Mouse (Mus musculus) liver, embryonic 13.5 days (tissue): ENCODE measurements around the gene Nolc1. TPM values are rescaled to one million over a fixed set of nuclear protein-coding genes. Genes with fewer than 3 reads are reported as not detected.

Experiments used
- ATAC-seq: fragments of 200-750 bp; cut with Nextera tagmentation; 2 replicates; pipeline ENCODE4 v1.8.0; 2017; ENCODE audit warnings: low read depth, mild to moderate bottlenecking, moderate number of reproducible peaks, moderate library complexity
- DNase-seq: peaks from one replicate; pipeline ENCODE4 v3.0.0; 2022
- H3K27ac ChIP-seq: fragments of 300-500 bp; sonication (generic); 2 replicates; pipeline ENCODE4 v1.5.1; 2015; ENCODE audit warnings: moderate library complexity, mild to moderate bottlenecking, inconsistent platforms
- H3K27me3 ChIP-seq: fragments of 300-500 bp; sonication (generic); 2 replicates; pipeline ENCODE4 v1.6.1; 2015; ENCODE audit warnings: mild to moderate bottlenecking, inconsistent platforms
- H3K36me3 ChIP-seq: fragments of 300-500 bp; sonication (generic); 2 replicates; pipeline ENCODE4 v1.6.1; 2015; ENCODE audit warnings: mild to moderate bottlenecking, inconsistent platforms
- H3K4me1 ChIP-seq: fragments of 300-500 bp; sonication (generic); replicated peaks from 2 replicates; pipeline ENCODE4 v1.6.1; 2015; ENCODE audit warnings: inconsistent platforms
- H3K4me2 ChIP-seq: fragments of 300-500 bp; sonication (generic); 2 replicates; pipeline ENCODE4 v1.6.1; 2015; ENCODE audit warnings: inconsistent platforms, mild to moderate bottlenecking, moderate library complexity
- H3K4me3 ChIP-seq: fragments of 300-500 bp; sonication (generic); replicated peaks from 2 replicates; pipeline ENCODE4 v1.5.1; 2015; ENCODE audit warnings: mild to moderate bottlenecking, inconsistent platforms
- H3K9ac ChIP-seq: fragments of 300-500 bp; sonication (generic); 2 replicates; pipeline ENCODE4 v1.6.1; 2015; ENCODE audit warnings: mild to moderate bottlenecking, inconsistent platforms
- H3K9me3 ChIP-seq: fragments of 300-500 bp; sonication (generic); replicated peaks from 2 replicates; pipeline ENCODE4 v1.6.1; 2016; ENCODE audit warnings: inconsistent platforms
- WGBS: fragments of 180-500 bp; shearing (Covaris S2); methylation state at CpG from one replicate; pipeline ENCODE4 v1.1.7; 2015; ENCODE audit not compliant: insufficient replicate concordance; 5-methylcytosine and 5-hydroxymethylcytosine counted together
- polyA plus RNA-seq: library from polyadenylated mRNA; unstranded; fragments of >200 nt; fragmentation: Nextera tagmentation; extraction: Ambion mirVana; gene quantifications from 2 replicates; pipeline ENCODE4 v1.2.1, GENCODE M21; 2015

The Nolc1 gene
- 105 and 118 TPM in 2 replicates for polyA plus RNA-seq

- Histone ChIP-seq H3K36me3 (peaks cover 67% of the 10 kb centered on the region), H3K9ac (peak within 1 kb of the TSS; percentile 82), H3K4me1 (peaks cover 58% of the 10 kb centered on the region), H3K27ac (peak within 1 kb of the TSS; percentile 89), H3K9me3 (no peaks in the 10 kb centered on the region), H3K4me3 (peak within 1 kb of the TSS; percentile 91), H3K4me2 (peak within 1 kb of the TSS; percentile 79), H3K27me3 (no peaks in the 10 kb centered on the region)
- peak; percentile 97 for DNase-seq
- ATAC-seq, result peak; percentile 94
- WGBS, result under 1% methylated on average over 66 of the region's 66 CpGs
These were observed at the start of gene Nolc1 for GRCm38 (mm10) chr19:46075616-46076607. Nolc1 (plus strand) TSS chr19:46075863.

GRCm38 (mm10) chr19:46026567-46026966, 49.1 kb upstream of the Nolc1 start:
- WGBS, result 64% methylated on average over 8 of the region's 8 CpGs
- Histone ChIP-seq H3K4me2 (no peak overlapping the region), H3K9ac (no peak overlapping the region), H3K4me1 (peaks cover 10% of the 10 kb centered on the region), H3K4me3 (no peak overlapping the region), H3K9me3 (no peaks in the 10 kb centered on the region), H3K36me3 (peaks cover 8% of the 10 kb centered on the region), H3K27ac (no peak overlapping the region), H3K27me3 (no peaks in the 10 kb centered on the region)
- DNase-seq (no peak), ATAC-seq (no peak)

GRCm38 (mm10) chr19:46028747-46029320, 46.8 kb upstream of the Nolc1 start:
- no peak overlapping the region for H3K27ac ChIP-seq
- no peaks in the 10 kb centered on the region for H3K27me3 ChIP-seq
- peaks cover 31% of the 10 kb centered on the region for H3K36me3 ChIP-seq
- WGBS, result 62% methylated on average over 11 of the region's 11 CpGs
- H3K4me3 ChIP-seq, result no peak overlapping the region
- H3K4me1 ChIP-seq, result peaks cover 31% of the 10 kb centered on the region
- no peak overlapping the region for H3K9ac ChIP-seq
- DNase-seq (no peak), ATAC-seq (no peak)
- H3K4me2 ChIP-seq, result no peak overlapping the region
- H3K9me3 ChIP-seq, result no peaks in the 10 kb centered on the region

GRCm38 (mm10) chr19:46029652-46030051, 46.0 kb upstream of the Nolc1 start:
- Histone ChIP-seq H3K4me1 (peaks cover 32% of the 10 kb centered on the region), H3K27ac (peak overlapping the region; percentile 63; the same call in 1 of the 2 replicates), H3K36me3 (peaks cover 39% of the 10 kb centered on the region), H3K4me2 (no peak overlapping the region), H3K27me3 (no peaks in the 10 kb centered on the region), H3K4me3 (no peak overlapping the region), H3K9me3 (no peaks in the 10 kb centered on the region), H3K9ac (no peak overlapping the region)
- WGBS, result 68% methylated on average over 1 of the region's 1 CpGs
- no peak; the same call in 1 of the 2 replicates for ATAC-seq
- DNase-seq, result no peak

GRCm38 (mm10) chr19:46030196-46030983, 45.3 kb upstream of the Nolc1 start:
- Histone ChIP-seq H3K4me3 (no peak overlapping the region), H3K27me3 (no peaks in the 10 kb centered on the region), H3K27ac (0 out of 2 replicates have a peak overlapping the region, but pooled peaks have one; percentile 25), H3K4me2 (no peak overlapping the region), H3K36me3 (peaks cover 46% of the 10 kb centered on the region), H3K9ac (no peak overlapping the region), H3K4me1 (peaks cover 36% of the 10 kb centered on the region), H3K9me3 (no peaks in the 10 kb centered on the region)
- no peak for DNase-seq
- 85% methylated on average over 10 of the region's 10 CpGs for WGBS
- ATAC-seq, result no peak

- Histone ChIP-seq H3K36me3 (peaks cover 60% of the 10 kb centered on the region), H3K9ac (no peak overlapping the region), H3K27me3 (no peaks in the 10 kb centered on the region), H3K4me3 (no peak overlapping the region), H3K4me1 (peaks cover 50% of the 10 kb centered on the region), H3K9me3 (no peaks in the 10 kb centered on the region), H3K4me2 (no peak overlapping the region), H3K27ac (peak overlapping the region; percentile 47)
- ATAC-seq (peak; percentile 37), DNase-seq (no peak)
- 69% methylated on average over 9 of the region's 9 CpGs for WGBS
These were observed 43.8 kb upstream of the Nolc1 start for GRCm38 (mm10) chr19:46031689-46032432.

- H3K4me1 ChIP-seq, result peaks cover 54% of the 10 kb centered on the region
These were observed 42.7 kb upstream of the Nolc1 start for GRCm38 (mm10) chr19:46032731-46033510.

GRCm38 (mm10) chr19:46033911-46034310, 41.8 kb upstream of the Nolc1 start:
- Histone ChIP-seq H3K4me2 (no peak overlapping the region), H3K4me1 (peaks cover 60% of the 10 kb centered on the region), H3K36me3 (peaks cover 60% of the 10 kb centered on the region)

More at GRCm38 (mm10) chr19:46032731-46033510, 42.7 kb upstream of the Nolc1 start:
- Histone ChIP-seq H3K36me3 (peaks cover 60% of the 10 kb centered on the region), H3K27ac (peak overlapping the region; percentile 47; the same call in 1 of the 2 replicates), H3K4me3 (no peak overlapping the region), H3K9ac (no peak overlapping the region), H3K27me3 (no peaks in the 10 kb centered on the region), H3K4me2 (no peak overlapping the region), H3K9me3 (no peaks in the 10 kb centered on the region)
- no peak for ATAC-seq
- 88% methylated on average over 26 of the region's 26 CpGs for WGBS
- no peak for DNase-seq

GRCm38 (mm10) chr19:46035971-46036370, 39.7 kb upstream of the Nolc1 start:
- H3K27me3 ChIP-seq, result no peaks in the 10 kb centered on the region
- H3K36me3 ChIP-seq, result peaks cover 52% of the 10 kb centered on the region
- H3K4me3 ChIP-seq, result peak overlapping the region; percentile 93
- ATAC-seq (no peak), DNase-seq (no peak)
- H3K27ac ChIP-seq, result peak overlapping the region; percentile 96
- WGBS, result 87% methylated on average over 13 of the region's 13 CpGs
- peak overlapping the region; percentile 90 for H3K4me2 ChIP-seq
- H3K4me1 ChIP-seq, result peaks cover 74% of the 10 kb centered on the region
- H3K9ac ChIP-seq, result peak overlapping the region; percentile 98
- no peaks in the 10 kb centered on the region for H3K9me3 ChIP-seq

More at GRCm38 (mm10) chr19:46033911-46034310, 41.8 kb upstream of the Nolc1 start:
- no peaks in the 10 kb centered on the region for H3K27me3 ChIP-seq
- no peak overlapping the region for H3K9ac ChIP-seq
- WGBS, result 93% methylated on average over 11 of the region's 11 CpGs
- ATAC-seq, result no peak
- DNase-seq, result no peak
- H3K4me3 ChIP-seq, result no peak overlapping the region
- H3K9me3 ChIP-seq, result no peaks in the 10 kb centered on the region
- H3K27ac ChIP-seq, result no peak overlapping the region; the same call in none of the 2 replicates
